Mouse (Mus musculus): ENCODE measurements around the gene Crybb2. TPM values are rescaled to one million over a fixed set of nuclear protein-coding genes. Genes with fewer than 3 reads are reported as not detected.
"Not testable (repeated sequence)": the region's sequence is repeated elsewhere in the genome, so short reads cannot be mapped to it uniquely, and the experiment has no call there.

Crybb2 gene
- total RNA-seq (2021), result not detected in 2 replicates
- long read RNA-seq, result 0 reads

- no peak for DNase-seq
Measured at GRCm38 (mm10) chr5:113070017-113070416, at the start of gene Crybb2. Gene Crybb2 (minus strand): TSS chr5:113070117.

GRCm38 (mm10) chr5:113119291-113119690 is 49.4 kb upstream of the Crybb2 start:
- no peak for DNase-seq

GRCm38 (mm10) chr5:113118695-113119094 is 48.8 kb upstream of the Crybb2 start:
- DNase-seq, result no peak

GRCm38 (mm10) chr5:113117361-113117760 is 47.4 kb upstream of the Crybb2 start:
- no peak for DNase-seq

- DNase-seq, result no peak
Measured at GRCm38 (mm10) chr5:113115896-113116295, 46.0 kb upstream of the Crybb2 start.

- DNase-seq, result no peak
Measured at GRCm38 (mm10) chr5:113114264-113115225, 44.6 kb upstream of the Crybb2 start.

- no peak for DNase-seq
Measured at GRCm38 (mm10) chr5:113113120-113113519, 43.2 kb upstream of the Crybb2 start.

GRCm38 (mm10) chr5:113111336-113111735 is 41.4 kb upstream of the Crybb2 start:
- no peak for DNase-seq

GRCm38 (mm10) chr5:113110929-113111328 is 41.0 kb upstream of the Crybb2 start:
- no peak for DNase-seq

- not testable (repeated sequence) for DNase-seq
Measured at GRCm38 (mm10) chr5:113109651-113110050, 39.7 kb upstream of the Crybb2 start.

GRCm38 (mm10) chr5:113108165-113108764 is 38.3 kb upstream of the Crybb2 start:
- DNase-seq, result no peak

GRCm38 (mm10) chr5:113107709-113108108 is 37.8 kb upstream of the Crybb2 start:
- peak; percentile 30 for DNase-seq

- DNase-seq, result no peak
Measured at GRCm38 (mm10) chr5:113106594-113106993, 36.7 kb upstream of the Crybb2 start.

- DNase-seq, result no peak
Measured at GRCm38 (mm10) chr5:113105481-113105880, 35.6 kb upstream of the Crybb2 start.

GRCm38 (mm10) chr5:113105035-113105434 is 35.1 kb upstream of the Crybb2 start:
- DNase-seq, result no peak

- peak; percentile 68 for DNase-seq
Measured at GRCm38 (mm10) chr5:113102455-113102854, 32.5 kb upstream of the Crybb2 start.

GRCm38 (mm10) chr5:113101457-113101856 is 31.5 kb upstream of the Crybb2 start:
- DNase-seq, result no peak

- DNase-seq, result no peak
Measured at GRCm38 (mm10) chr5:113100422-113100821, 30.5 kb upstream of the Crybb2 start.

GRCm38 (mm10) chr5:113099546-113099945 is 29.6 kb upstream of the Crybb2 start:
- peak; percentile 91 for DNase-seq

- DNase-seq, result no peak
Measured at GRCm38 (mm10) chr5:113097551-113097950, 27.6 kb upstream of the Crybb2 start.

GRCm38 (mm10) chr5:113095456-113095855 is 25.5 kb upstream of the Crybb2 start:
- DNase-seq, result no peak

- no peak for DNase-seq
Measured at GRCm38 (mm10) chr5:113092406-113092805, 22.5 kb upstream of the Crybb2 start.

- peak; percentile 29 for DNase-seq
Measured at GRCm38 (mm10) chr5:113091162-113091561, 21.2 kb upstream of the Crybb2 start.

All from adrenal gland, postnatal 25 days (tissue).